Mouse (Mus musculus) kidney, postnatal 4 days (tissue): ENCODE data around the gene Arhgap22.
A peak's percentile ranks its signal among the peaks of the same experiment; 100 is the strongest.

ENCODE experiments used
- DNase-seq, 2 experiments: peaks; one replicate each; pipeline ENCODE4 v3.0.0; 2021; ENCODE audit warnings: mixed read lengths in 2 of 2

Arhgap22 gene

GRCm38 (mm10) chr14:33213823-33214766 is at the start of gene Arhgap22:
Gene Arhgap22 (plus strand): TSS chr14:33214026.
- DNase-seq, result peak; percentile 90 to 92

DNA sequence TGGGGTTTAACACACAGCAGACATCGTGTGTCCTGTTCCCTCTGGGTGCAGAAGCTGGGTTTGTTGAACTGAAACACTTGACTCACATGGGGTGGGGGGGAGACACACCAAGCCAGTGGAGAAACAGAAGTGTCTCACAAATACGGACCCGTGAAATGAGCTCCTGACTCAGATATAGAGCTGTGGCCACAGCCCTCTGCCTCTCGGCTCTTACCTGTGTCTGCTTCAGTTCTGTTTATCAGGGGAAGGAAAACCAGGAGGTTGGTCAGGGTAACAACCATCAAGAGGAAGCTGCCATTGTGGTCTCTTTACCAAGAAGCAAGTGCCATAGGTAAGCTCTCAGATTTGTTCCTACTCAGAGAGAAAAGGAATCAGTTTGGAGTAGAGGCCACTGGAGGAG is 45.1 kb upstream of the Arhgap22 start:
- DNase-seq, result no peak

- DNase-seq, result no peak
Measured at GRCm38 (mm10) chr14:33171942-33172341, 41.9 kb upstream of the Arhgap22 start.

- DNase-seq, result no peak
Measured at GRCm38 (mm10) chr14:33175059-33175821, 38.6 kb upstream of the Arhgap22 start.

DNA sequence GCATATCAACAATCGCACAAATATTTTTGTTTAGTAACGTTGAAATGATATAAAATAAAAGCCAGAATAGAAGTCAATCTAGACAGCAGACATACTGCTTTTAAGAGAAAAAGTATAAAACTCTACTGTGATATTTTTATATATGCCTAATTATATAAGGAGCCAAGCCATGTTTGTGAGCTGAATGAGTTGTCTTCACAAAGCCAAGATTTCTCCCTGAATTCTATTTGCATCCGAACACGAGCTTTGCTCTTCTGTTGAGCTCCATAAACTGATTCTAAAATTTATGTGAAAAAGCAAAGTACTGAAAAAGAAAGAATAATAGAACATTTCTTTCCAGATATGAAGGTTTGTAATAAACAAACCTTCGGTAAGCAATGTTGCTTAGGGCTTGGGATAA is 33.7 kb upstream of the Arhgap22 start:
- no peak for DNase-seq

GRCm38 (mm10) chr14:33185068-33185800 is 28.6 kb upstream of the Arhgap22 start, which contains the start of gene Wdfy4:
Gene Wdfy4 (minus strand): TSS chr14:33185508.
- DNase-seq, result no peak

DNA sequence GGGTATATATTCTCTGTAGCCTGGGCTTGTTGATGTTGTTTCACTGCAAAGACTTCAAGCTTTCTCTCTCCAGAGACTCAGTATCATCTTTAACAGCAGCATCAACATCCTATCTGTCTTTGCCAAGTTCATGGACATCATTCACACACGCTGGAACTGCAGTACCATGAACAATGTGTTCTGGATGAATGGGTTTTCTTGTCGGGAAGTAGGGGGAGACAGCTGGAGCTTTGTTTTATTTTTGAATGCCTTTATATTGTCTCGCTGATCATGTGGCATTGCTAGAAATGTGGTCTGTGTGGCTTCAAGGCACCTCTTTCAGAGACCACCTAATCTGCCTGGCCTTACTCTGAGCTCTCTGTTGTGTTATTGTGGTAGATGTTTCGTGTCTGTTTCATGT is 26.6 kb upstream of the Arhgap22 start:
- no peak for DNase-seq

- DNase-seq, result no peak
Measured at GRCm38 (mm10) chr14:33189230-33189629, 24.6 kb upstream of the Arhgap22 start.

- DNase-seq, result no peak
Measured at GRCm38 (mm10) chr14:33189849-33190423, 23.9 kb upstream of the Arhgap22 start.

- DNase-seq, result no peak
Measured at GRCm38 (mm10) chr14:33190646-33191045, 23.2 kb upstream of the Arhgap22 start.

GRCm38 (mm10) chr14:33193762-33194161 is 20.1 kb upstream of the Arhgap22 start:
- no peak for DNase-seq

GRCm38 (mm10) chr14:33194241-33194640 is 19.6 kb upstream of the Arhgap22 start:
- no peak for DNase-seq

GRCm38 (mm10) chr14:33202161-33202560 is 11.7 kb upstream of the Arhgap22 start:
- no peak for DNase-seq

GRCm38 (mm10) chr14:33202885-33203284 is 10.9 kb upstream of the Arhgap22 start:
- DNase-seq, result no peak

- DNase-seq, result no peak
Measured at GRCm38 (mm10) chr14:33203777-33204176, 10.0 kb upstream of the Arhgap22 start.

- peak; percentile 19 to 22 for DNase-seq
Measured at GRCm38 (mm10) chr14:33205280-33205965, 8.4 kb upstream of the Arhgap22 start.

GRCm38 (mm10) chr14:33207011-33207410 is 6.8 kb upstream of the Arhgap22 start:
- peak; percentile 38 to 50 for DNase-seq

DNA sequence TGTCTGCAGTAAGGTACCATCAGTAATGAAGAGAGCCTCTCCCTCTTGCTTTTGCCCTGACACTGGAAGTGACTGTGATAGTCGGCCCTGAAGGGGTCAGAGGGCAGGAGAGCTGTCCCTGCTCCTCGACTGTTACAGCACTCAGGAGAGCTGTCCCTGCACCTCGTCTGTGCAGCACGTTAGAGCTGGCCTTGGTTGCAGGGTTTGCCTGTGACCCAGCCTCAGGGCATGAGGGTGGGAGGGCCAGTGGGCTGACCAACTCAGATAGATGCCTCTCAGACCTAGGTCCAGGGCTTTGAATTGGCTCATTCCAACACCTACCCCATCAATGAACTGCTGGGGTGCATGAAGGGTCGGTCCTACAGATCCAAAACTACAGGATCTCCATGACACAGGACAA is 5.5 kb upstream of the Arhgap22 start:
- DNase-seq, result no peak

DNA sequence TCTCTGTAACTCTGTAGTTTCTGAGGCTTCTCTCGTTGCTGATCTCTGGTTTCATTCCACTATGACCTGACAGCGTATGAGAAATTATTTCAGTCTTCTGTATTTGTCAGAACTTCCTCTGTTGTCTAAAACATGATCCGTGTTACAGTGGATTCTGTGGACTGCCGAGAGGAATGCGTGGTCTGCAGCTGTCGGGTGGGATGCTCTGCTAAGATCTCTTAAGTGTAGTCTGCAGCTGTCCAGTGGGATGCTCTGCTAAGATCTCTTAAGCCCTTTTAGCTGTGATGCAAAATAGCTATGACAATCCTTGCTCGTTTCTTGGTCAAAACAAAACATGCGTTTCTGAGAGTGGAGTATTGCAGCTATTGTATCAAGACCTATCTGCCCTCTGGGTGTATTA is 3.0 kb upstream of the Arhgap22 start:
- DNase-seq, result no peak

- no peak for DNase-seq
Measured at GRCm38 (mm10) chr14:33212271-33212957, 1.4 kb upstream of the Arhgap22 start.

- no peak for DNase-seq
Measured at GRCm38 (mm10) chr14:33212958-33213309, 892 bp upstream of the Arhgap22 start.

DNA sequence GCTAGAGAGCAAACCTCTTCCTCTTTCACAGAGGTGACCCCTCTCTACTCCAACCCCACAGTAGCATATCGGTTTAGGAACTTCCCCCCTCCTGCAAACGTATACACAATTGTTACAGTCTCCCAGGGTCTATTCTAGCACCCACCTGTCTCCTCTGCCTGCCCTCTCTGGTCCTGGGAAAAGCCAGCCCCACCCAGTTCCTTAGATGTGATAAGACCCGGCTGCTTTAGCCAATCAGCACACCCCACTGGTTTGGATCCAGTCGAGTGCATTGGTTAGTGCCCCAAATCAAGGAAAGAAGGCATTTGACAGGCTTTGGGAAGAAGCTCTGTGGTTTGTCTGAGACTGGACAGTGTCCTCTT is 922 bp downstream of the Arhgap22 start:
- DNase-seq, result no peak
